Mouse (Mus musculus) brain, embryonic 14.5 days (tissue): ENCODE measurements around the gene Ppig. TPM values are rescaled to one million over a fixed set of nuclear protein-coding genes. Genes with fewer than 3 reads are reported as not detected.
A peak's percentile ranks its signal among the peaks of the same experiment; 100 is the strongest.

ENCODE experiments used
- DNase-seq: peaks from one replicate; pipeline ENCODE4 v3.0.0-alpha.2; 2011; ENCODE audit warnings: low read depth
- CTCF ChIP-seq: fragments of 200-500 bp; IDR thresholded peaks from 2 replicates; pipeline ENCODE4 v1.5.1; 2012; ENCODE audit warnings: inconsistent platforms, mild to moderate bottlenecking, moderate library complexity, borderline replicate concordance; ENCODE audit not compliant: insufficient read depth, insufficient read length; ENCODE audit errors: extremely low read depth
- POLR2A ChIP-seq: fragments of 200-500 bp; IDR thresholded peaks from 2 replicates; pipeline ENCODE4 v1.6.1; 2012; ENCODE audit warnings: mild to moderate bottlenecking, inconsistent platforms, borderline replicate concordance; ENCODE audit not compliant: poor library complexity, insufficient read depth, insufficient read length, severe bottlenecking; ENCODE audit errors: extremely low read depth
- polyA plus RNA-seq: library from polyadenylated mRNA; depleted of rRNA; stranded (reverse); fragments of >200 nt; gene quantifications from 2 replicates; pipeline ENCODE4 v1.2.3, GENCODE M21; 2012; rRNA removed

Ppig gene
- polyA plus RNA-seq, 1 experiment, result 24.2 TPM

DNA sequence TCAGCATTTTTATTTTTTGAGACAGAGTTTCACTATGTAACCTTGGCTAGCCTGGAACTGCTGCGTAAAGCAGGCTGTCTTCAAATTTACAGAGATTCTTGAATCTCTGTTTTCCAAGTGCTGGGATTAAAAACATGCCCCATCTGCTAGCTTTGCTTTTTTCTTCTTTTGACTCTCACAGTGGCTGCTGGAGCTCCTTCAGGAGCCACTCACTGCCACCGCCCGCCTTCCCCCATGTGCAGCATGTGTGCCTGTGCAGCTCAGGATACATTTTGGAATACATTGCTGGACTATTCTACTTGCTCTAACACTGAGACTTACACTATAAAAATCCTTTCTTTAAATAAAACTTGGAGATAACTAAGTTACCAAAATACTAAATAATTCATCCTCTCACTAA, 51.0 kb downstream of the Ppig start:
- TF ChIP-seq POLR2A (no peak), CTCF (no peak)
- no peak for DNase-seq

DNA sequence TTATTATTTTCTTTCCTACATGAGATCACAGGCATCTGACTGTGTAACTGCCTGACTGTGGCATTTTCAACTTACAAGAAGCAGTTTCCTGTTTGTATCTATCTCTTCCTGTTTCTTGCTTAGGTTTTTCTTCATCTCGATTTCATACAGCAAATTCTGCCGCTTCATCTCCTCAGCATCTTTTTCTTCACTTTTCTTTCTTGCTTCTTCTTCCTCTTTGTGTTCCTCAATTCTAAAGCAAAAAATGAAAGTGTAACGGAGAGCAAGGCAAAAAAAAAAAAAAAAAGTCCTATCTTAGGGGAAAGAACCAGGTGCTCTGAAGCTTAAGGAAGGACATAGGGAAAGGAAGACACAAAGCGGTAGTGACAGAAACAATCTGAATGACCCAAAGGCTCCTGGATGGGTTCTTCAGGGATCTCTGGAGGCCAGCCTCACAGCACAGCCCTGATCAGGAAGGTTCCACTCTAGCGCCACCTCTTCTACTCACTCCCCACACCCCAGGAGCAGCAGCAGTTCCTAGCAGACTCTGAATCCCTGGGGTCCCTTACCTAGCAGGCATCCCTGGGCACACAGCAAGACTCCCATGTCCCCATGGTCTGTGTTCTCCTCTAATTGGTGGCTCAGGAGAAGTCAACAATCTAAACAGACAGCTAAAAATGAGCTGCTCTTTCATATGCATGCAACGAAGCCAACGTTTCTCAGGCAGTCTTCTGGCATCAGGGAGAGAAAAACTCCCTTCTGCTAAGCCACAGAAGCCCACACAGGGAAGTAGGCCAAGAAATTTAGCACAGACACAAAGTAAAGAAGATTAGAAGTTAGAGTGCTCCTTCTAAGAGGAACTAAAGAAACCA, 55.9 kb downstream of the Ppig start:
- TF ChIP-seq CTCF, result no peak
- TF ChIP-seq POLR2A, result no peak
- no peak for DNase-seq

DNA sequence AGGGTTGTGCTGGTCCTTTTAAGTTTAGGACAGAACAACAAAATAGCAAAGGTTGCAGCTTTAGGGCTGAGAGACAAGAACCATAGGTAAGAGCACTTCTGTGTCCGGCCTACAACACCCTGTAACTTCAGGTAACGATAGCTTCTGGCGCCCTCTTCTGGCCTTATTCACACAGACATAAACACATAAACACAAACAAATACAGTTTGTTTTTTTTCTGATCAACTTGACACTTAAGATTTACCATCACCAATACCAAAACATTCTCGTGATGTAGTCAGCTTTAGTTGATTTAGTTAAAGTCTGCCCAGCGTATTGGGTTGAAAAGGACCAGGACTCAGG, 56.5 kb downstream of the Ppig start:
- TF ChIP-seq CTCF (peak; percentile 28; the same call in 1 of the 2 replicates), POLR2A (no peak)
- DNase-seq, result peak; percentile 31

DNA sequence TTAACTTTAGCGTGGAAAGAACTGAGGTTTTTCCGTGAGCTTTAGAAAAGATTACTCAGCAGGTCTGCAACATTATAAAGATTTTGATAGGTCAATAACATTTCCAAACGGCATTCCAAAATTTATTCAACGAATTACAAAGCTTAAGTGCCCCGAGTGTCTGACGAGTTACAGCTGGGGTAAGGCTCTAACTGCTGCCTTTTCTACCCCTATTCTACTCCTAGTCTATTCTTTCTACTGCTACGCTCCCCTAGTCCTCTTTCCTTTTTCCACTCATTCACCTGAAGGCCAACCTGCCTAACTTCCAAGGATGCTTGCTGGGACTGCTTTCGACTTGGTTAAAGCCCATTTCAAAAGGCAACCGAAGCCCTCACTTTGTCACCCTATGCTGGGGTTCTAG, 66.6 kb downstream of the Ppig start:
- no peak for DNase-seq
- TF ChIP-seq CTCF (no peak), POLR2A (no peak)

DNA sequence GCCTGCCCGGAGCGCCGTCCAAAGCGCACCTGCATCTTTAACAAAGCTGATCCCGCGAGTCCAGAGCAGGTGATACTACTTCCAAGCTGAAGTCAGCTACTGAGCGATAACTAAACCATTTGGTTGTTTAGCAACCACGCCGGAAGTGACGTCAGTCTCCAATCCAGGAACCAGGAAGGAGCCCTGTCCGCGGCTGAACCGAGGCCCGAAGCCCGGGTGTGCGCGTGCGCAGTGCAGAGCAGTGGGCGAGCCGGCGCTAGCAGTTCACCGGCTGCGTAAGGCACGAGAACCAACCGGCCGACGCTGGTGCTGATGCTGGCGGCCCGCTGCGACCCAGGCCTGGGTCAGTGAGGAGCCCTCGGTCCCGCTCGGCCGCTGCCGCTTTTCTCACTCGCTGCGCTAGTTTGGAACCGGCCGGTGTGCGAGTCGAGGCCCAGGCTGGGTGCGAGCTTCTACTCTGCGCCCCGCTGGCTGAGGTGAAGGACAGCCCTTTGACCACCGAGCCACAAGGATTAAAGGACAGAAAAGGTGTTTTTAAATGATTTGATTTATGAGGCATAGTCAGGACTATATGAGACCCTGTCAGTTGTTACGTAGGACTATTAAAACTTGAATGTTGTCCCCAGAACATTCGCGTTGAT, 67.2 kb downstream of the Ppig start, which contains the start of the genes Ccdc173 and Phospho2:
Ccdc173 (minus strand) TSS at position 147 of the 641 bp plus-strand sequence.
Phospho2 (plus strand) TSS at position 195 of the 641 bp plus-strand sequence.
- TF ChIP-seq CTCF (no peak), POLR2A (peak; percentile 75; the same call in 1 of the 2 replicates)

DNA sequence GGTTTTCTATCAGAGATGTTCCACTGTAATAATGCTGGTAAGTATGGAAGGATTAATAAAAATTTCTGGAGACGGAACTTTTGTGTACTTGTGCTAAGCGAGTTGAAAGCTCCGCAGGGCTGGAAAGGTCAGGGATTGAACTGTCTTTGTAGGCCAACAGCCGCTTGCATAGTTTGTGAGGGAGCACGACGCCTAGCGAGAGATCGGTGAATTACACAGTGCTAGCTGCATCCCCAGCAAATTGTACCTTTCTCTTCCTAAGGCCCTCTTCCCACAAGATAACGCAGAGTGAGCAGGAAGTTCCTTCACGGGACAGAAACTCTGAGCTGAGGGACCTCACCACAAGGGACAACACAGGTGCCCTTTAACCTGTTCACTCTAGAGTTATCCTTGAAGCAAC, 67.9 kb downstream of the Ppig start:
- TF ChIP-seq POLR2A (no peak), CTCF (peak; percentile 81)
- DNase-seq, result peak; percentile 92

More for the DNA sequence above, 67.2 kb downstream of the Ppig start, which contains the start of the genes Ccdc173 and Phospho2:
- DNase-seq, result peak; percentile 99

DNA sequence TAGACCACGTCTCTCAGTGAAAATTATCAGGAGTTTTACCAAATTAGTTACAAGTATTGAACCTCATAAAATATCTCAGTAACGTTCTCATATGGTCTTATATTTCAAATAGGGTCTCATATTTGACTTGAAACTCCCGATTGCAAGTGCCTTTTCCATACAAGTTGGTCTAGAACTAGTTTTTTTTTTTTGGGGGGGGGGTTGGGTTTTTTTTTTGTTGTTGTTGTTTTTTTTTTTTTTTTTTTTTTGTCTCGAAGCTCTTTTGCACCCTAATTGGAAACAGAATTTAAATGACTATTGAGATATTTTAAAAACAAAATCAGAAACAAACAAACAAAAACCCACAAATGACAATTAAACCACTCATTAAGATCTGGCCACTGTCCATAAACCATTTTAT, 68.4 kb downstream of the Ppig start:
- TF ChIP-seq CTCF (no peak), POLR2A (no peak)

DNA sequence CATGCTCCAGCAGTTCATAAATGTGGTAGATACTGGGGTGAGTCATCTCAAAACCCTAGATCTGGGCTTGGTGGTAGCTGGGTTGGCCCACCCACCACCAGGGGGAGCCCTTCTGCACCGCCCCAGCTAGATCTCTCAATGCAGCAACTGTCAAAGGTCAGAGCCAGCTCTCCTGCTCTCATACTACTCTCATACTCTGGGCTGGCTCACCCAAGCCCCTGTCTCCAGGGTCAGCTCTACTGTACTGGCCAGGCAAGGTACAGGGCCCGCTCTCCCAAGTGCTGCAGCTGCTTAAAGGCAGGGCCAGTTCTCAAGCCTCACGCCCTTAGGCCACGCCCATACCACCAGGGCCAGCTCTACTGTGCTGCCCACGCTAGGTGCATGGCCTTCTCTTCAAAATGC, 80.6 kb downstream of the Ppig start:
- TF ChIP-seq CTCF, result peak; percentile 55
- no peak for TF ChIP-seq POLR2A
- peak; percentile 37 for DNase-seq

More for the DNA sequence above, 68.4 kb downstream of the Ppig start:
- DNase-seq, result no peak

Other genes starting within 250 kb of the Ppig start
- 2.0 and 3.4 TPM in 2 replicates for gene Lrp2, start 136.5 kb upstream of the Ppig start, polyA plus RNA-seq
- 18.8 and 19.5 TPM in 2 replicates for gene Bbs5, start 75.4 kb upstream of the Ppig start, polyA plus RNA-seq
- gene Klhl41, start 52.4 kb upstream of the Ppig start, polyA plus RNA-seq, result 0.38 and 0.44 TPM in 2 replicates
- gene Fastkd1, start 9.0 kb upstream of the Ppig start, polyA plus RNA-seq, result 14.4 and 14.9 TPM in 2 replicates
- 2.1 and 3.5 TPM in 2 replicates for gene Ccdc173, start 67.0 kb downstream of the Ppig start, polyA plus RNA-seq
- 46.7 and 51.7 TPM in 2 replicates for gene Phospho2, start 67.1 kb downstream of the Ppig start, polyA plus RNA-seq
- gene Klhl23, start 99.4 kb downstream of the Ppig start, polyA plus RNA-seq, result 39.4 and 56.3 TPM in 2 replicates
- gene Ssb, start 139.0 kb downstream of the Ppig start, polyA plus RNA-seq, result 119 and 122 TPM in 2 replicates
- 8.9 and 9.4 TPM in 2 replicates for gene Mettl5, start 163.1 kb downstream of the Ppig start, polyA plus RNA-seq
- 45.2 and 53.9 TPM in 2 replicates for gene Ubr3, start 174.7 kb downstream of the Ppig start, polyA plus RNA-seq